Mouse (Mus musculus): ENCODE results near the gene Ubr3.
"Not testable (repeated sequence)": the region's sequence is repeated elsewhere in the genome, so short reads cannot be mapped to it uniquely, and the experiment has no call there.

Gene Ubr3

DNA sequence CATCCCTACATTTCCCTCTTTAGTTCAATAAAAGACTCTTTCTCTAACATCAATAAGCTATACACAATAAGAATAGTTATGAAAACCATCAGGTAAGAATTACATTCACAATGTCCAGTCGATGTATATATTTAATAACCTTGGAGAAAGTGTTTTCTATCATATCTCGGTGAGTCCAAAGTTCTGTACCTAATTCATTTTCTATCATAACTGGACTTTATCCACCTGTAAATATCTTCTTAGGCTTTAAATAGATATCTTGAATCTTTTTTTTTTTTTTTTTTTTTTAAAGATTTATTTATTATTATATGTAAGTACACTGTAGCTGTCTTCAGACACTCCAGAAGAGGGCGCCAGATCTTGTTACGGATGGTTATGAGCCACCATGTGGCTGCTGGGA, 10.3 kb downstream of the Ubr3 start:
- DNase-seq (ENCODE audit: low read depth, low spot score), result not testable (repeated sequence)

DNA sequence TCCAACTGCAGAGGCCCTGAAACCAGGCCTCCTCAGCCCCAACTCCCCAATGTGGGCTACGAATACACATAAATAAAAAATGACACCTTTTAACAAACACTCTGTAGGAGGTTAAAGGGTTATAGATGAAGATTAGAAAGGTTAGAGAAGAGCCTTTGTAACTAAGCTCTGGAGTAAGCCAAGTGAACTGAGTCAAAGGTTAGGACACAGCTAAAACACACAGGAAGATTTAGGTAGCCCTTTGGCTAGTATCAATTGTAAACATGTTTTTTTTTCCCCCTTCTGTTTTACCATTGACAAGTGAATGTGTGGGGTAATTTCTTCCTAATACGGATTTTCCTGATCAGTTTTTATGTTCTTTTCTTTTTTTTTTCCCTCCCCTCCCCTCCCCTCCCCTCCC, 15.8 kb downstream of the Ubr3 start:
- no peak for DNase-seq (ENCODE audit: low read depth, low spot score)

DNA sequence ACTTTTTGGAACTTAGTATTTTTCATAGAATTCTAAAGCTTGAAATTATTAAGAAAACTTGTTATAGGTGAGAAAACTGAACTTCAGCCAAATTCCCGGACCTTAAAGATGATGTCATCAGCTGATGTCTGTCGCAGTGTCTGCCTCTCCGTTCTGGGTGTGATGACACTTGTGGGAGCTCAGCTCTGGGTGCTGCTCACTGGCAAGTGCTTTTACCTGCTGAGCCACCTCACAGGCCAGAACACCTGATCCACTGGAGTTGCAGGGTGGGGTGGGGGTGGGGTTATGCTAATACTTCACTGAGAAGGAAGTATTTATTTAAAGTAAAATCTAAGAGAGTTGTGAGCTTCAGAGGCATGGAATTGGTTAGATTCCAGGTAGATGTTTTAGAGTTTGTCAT, 20.3 kb downstream of the Ubr3 start:
- DNase-seq (ENCODE audit: low read depth, low spot score), result no peak

DNA sequence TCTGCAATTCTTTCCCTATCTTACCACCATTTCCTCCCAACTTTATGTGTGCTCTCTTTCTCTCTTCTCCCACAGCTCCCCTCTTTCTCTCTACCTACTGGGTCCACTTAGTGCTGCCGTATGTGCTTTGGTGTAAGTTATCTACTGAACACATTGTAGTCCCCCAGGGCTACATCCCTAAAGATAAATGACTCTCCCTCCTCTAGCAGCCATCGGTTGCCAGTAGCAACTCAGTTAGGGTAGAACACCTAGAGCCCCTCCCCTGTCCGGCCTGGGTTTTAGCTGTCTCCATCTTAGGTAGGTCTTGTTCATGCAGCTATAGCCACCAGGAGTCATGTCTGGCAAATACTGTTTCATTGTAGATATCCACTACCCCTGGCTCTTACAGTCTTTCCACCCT, 27.9 kb downstream of the Ubr3 start:
- DNase-seq (ENCODE audit: low read depth, low spot score), result no peak

GRCm38 (mm10) chr2:69936331-69936730, 39.3 kb downstream of the Ubr3 start:
- no peak for DNase-seq (ENCODE audit: low read depth, low spot score)

- no peak for DNase-seq (ENCODE audit: low read depth, low spot score)
These were observed 42.2 kb downstream of the Ubr3 start for GRCm38 (mm10) chr2:69939226-69939625.

GRCm38 (mm10) chr2:69939649-69940048, 42.6 kb downstream of the Ubr3 start:
- DNase-seq (ENCODE audit: low read depth, low spot score), result no peak

DNA sequence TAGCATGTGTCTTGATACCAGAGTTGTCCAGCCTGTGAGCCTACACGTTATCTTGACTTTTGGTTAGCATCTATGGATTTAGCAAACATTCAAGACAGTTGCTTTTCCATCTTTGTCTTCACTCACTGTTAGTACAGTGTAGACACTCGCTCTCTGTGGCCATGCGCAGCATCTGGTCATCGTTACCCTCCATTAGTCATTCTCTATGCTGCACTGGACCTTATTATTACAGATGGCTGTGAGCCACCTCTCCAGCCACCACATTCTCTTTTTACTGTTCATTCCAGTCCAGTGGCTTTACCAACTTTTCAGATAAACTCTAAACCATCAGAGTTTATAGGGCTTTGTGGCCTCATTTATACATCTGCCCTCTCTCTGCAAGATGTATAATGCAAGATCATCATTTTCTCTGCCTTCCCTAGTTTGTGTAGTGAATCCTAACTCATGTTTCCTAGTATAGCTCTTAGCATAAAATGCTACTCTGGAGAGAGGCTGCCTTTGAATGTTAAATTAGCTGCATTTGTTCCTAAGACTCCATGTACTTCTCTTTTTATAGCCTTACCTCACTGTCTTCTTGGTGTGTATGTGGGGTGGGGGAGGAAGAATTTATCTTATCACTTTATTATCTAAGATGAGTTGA, 44.5 kb downstream of the Ubr3 start:
- no peak for DNase-seq (ENCODE audit: low read depth, low spot score)

DNA sequence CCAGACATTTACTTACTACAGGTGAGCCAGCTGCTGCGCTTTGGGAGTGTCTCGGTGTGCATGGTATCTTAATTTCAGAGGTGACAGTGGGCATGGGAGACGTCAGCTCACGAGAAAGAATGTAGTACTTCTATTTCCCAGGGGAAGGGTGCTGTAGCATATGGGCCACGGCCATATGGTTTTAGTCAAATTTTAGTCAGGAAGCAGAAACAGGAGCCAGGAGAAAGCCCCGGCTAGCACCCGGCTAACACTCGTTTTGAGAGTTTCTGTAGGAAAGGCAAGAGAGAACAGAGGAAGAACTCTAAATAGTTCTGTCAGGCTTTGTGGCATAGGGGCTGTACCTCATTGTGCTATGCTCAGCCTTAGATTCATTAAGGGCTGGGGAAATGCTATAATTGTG, 55.8 kb downstream of the Ubr3 start:
- no peak for DNase-seq (ENCODE audit: low read depth, low spot score)

GRCm38 (mm10) chr2:69955635-69956034, 58.6 kb downstream of the Ubr3 start:
- DNase-seq (ENCODE audit: low read depth, low spot score), result no peak

DNA sequence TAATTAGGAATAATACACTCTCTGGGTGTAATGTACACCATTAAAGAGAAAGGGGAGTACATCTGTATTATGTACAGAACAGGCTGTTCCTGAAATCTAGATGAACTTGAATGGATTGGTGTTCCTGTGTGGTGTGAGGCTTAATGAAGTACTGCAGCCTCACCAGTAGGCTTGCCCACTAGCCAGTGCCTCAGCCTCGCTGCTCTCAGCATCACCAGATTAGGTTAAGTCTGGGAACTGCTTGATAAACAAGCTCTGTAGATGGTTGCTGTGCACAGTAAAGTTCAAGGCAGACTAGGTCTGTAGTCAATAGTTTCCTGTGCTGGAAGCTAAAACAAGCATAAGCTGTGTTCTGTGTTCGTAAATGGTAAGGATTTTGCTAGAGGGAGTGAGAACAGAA, 60.6 kb downstream of the Ubr3 start:
- DNase-seq (ENCODE audit: low read depth, low spot score), result peak; percentile 14

- DNase-seq (ENCODE audit: low read depth, low spot score), result no peak
These were observed 77.8 kb downstream of the Ubr3 start for GRCm38 (mm10) chr2:69974896-69975295.

DNA sequence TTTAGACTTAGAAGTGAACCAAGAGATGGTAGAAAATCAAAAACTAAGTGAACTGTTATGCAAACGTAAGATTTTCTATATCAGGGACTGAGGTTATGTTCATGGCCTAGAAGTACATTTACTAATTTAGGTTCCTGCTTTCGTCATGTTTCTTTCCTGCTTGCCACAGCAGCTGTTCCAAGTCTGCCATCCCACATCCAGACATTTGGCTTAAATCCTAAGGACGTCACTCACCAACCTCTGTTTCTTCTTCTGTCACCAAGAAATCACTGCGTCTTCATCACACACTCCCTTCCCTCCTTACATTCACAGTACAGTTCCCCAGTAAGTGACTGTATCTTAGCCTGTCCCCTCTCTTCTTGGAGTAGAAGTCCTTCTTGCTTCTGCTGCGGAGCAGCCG, 92.2 kb downstream of the Ubr3 start:
- DNase-seq (ENCODE audit: low read depth, low spot score), result no peak

DNA sequence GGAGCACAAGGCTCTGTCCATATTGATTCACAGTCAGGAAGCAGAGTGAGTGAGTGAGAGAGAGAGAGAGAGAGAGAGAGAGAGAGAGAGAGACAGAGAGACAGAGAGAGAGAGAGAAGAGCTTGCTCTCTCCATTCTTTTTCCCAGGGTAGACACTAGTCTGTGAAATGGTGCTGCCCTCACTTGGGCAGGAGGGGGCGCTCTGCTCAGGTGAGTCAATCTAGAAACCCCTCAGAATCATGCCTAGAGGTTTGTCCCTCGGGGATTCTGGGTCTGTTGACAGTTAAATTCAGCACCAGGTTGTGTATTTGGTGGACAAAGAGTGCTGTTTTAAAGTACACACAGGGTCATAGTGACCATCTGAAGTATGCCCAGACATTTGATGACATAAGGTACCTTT, 93.6 kb downstream of the Ubr3 start:
- peak; percentile 40 for DNase-seq (ENCODE audit: low read depth, low spot score)

GRCm38 (mm10) chr2:69994082-69994736, 97.2 kb downstream of the Ubr3 start:
- not testable (repeated sequence) for DNase-seq (ENCODE audit: low read depth, low spot score)

GRCm38 (mm10) chr2:69994779-69995178, 97.7 kb downstream of the Ubr3 start:
- no peak for DNase-seq (ENCODE audit: low read depth, low spot score)

- DNase-seq (ENCODE audit: low read depth, low spot score), result no peak
These were observed 102.2 kb downstream of the Ubr3 start for GRCm38 (mm10) chr2:69999097-69999770.

DNA sequence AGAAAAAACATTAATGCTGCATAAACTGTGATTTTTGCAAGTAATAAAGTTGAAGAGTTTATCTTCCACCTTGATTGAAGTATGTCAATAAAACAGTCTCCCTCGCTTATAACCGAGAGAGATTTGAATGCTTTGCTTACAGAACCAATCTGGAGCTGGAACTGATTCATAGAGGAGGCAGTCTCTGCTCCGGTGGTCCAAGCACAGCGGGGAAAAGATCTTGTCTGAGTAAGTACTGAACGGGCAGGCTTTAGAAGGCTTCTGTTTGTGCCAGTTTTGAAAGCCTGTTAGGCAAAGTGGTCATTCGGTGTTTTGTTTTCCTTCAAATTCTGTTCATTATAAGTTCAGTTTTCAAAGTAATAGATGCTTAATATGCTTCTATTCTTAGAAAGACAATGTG, 103.3 kb downstream of the Ubr3 start:
- DNase-seq (ENCODE audit: low read depth, low spot score), result no peak

GRCm38 (mm10) chr2:70006492-70006891, 109.4 kb downstream of the Ubr3 start:
- no peak for DNase-seq (ENCODE audit: low read depth, low spot score)

DNA sequence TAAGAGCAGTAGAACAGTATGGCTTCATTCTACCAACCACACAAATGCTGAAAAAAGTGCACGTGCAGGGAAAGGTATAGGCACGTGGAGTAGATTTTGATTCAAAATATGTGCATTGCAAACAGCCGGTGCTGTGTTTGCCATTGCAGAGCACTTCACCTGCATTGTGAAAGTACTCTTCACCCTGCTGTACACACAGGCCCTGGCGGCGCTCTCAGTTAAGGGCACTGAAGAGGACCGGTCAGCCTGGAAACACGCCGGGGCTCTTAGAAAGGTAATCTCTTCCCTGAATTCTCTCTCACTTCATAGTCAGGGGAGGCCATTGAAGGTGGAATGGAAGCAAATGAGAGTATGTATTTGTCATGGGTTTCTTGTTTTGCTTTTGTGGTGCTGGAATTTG, 115.9 kb downstream of the Ubr3 start:
- DNase-seq (ENCODE audit: low read depth, low spot score), result no peak

DNA sequence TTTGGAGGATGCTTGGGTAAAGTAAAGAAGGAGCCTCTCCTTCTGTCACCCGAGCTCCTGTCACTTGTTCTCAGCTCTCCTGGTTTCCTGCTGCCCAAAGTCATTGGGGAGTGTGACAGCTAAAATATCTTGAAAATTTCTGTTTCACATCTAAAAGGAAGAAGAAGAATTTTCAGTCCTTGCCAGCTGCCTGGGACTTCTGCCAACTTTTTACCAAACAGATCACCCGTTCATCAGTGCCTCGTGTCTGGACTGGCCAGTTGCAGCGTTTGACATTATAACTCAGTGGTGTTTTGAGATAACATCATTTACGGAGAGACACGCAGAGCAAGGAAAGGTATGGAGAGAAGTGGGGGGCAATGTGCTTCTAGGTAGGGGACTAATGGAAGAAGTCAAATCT, 121.2 kb downstream of the Ubr3 start:
- no peak for DNase-seq (ENCODE audit: low read depth, low spot score)

- DNase-seq (ENCODE audit: low read depth, low spot score), result no peak
These were observed 127.4 kb downstream of the Ubr3 start for GRCm38 (mm10) chr2:70024454-70024853.

- no peak for DNase-seq (ENCODE audit: low read depth, low spot score)
These were observed 128.7 kb downstream of the Ubr3 start for GRCm38 (mm10) chr2:70025711-70026110.

Measured in ES-CJ7 (cell line).